Mouse (Mus musculus) gastrocnemius, postnatal 36 days (tissue): ENCODE measurements around the gene Vmn1r233. TPM values are rescaled to one million over a fixed set of nuclear protein-coding genes. Genes with fewer than 3 reads are reported as not detected.

Experiments used
- DNase-seq, 2 experiments: peaks; one replicate each; pipeline ENCODE4 v3.0.0; 2022
- intact Hi-C: fragments of 180-260 bp; cut with DNase I; formaldehyde crosslinking; loops from one replicate; pipeline ENCODE4 v1.15.1; 2025
- long read RNA-seq, 2 experiments: library from polyadenylated mRNA; stranded (forward); transcript quantifications; one replicate each; pipeline ENCODE4 v2.0.0; 2021
- total RNA-seq, 2 experiments: library from RNA; stranded (reverse); gene quantifications; 2 replicates each; pipeline ENCODE4 v1.2.3; 2021

Vmn1r233 gene
- total RNA-seq: not detected
- long read RNA-seq, experiment 1: 0 reads
- long read RNA-seq, experiment 2: 0 reads

DNA sequence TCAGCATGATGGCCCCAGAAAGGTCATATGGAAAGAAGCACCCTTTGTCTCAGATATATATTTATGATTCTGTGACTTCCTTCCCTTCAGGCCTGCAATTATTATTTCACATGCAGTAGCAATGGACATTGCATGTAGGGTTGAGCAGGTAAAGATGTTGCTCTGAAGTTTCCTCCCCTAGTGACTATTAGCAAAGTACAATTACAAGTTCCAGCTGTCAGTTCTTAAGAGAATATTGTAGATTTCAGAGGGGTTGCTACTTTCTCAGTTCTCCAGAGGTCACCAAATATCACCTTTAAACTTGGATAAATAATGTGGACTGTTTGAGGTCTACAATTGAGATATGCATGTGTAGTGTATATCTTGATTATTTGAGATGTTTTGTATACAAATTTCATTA, at the start of gene Vmn1r233:
Gene Vmn1r233, minus strand, starts transcription at position 101 of the 400 bp plus-strand sequence.
- no peak for DNase-seq
- intact Hi-C loops: no loop called here

DNA sequence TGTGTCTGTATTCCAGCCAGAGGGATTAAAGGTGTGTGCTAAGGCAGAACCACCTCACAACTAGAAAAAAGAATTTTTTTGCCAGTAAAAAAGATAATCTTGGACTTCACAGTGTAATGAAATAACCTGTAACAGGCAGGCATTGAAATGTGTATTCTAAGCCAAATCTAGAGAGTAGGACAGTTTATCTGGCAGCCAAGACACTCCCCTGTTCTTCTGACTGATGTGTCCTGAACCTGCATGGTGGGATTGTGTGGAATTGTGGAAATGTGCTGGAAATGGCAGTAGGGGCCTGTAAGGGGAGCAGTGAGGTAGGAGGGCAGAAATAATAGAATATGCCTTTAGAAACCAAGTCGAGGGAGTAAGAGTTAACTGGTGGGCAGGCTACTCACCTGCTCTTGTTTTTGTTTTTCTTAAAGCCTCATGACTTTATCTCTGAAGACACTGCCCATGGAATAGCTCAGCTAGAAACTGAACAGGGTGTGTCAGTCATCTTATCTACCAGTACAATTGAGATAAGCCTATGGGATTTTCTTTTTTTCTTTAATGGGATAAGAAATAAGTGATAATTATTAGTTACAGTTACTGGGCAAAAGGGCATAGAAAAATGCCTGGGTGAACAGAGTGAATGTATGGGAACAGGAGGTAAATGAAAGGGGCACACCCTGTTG, 22.3 kb upstream of the Vmn1r233 start:
- intact Hi-C loops: no loop called here

GRCm38 (mm10) chr17:21009726-21010125, 13.5 kb upstream of the Vmn1r233 start:
- DNase-seq: no peak
- intact Hi-C loops: loop anchor here (5.0 kb wide), 1 partner anchor 42 kb away; no protein-coding TSS in a partner anchor

More for the DNA sequence above, 22.3 kb upstream of the Vmn1r233 start:
- no peak for DNase-seq

- intact Hi-C loops: loop anchor here (5.0 kb wide), 1 partner anchor 41 kb away; no protein-coding TSS in a partner anchor
- peak; percentile 69 to 71 for DNase-seq
Measured at GRCm38 (mm10) chr17:21008382-21009331, 12.4 kb upstream of the Vmn1r233 start, which contains the start of gene Zfp160. TSS of gene Zfp160 (plus strand) at chr17:21008903.

DNA sequence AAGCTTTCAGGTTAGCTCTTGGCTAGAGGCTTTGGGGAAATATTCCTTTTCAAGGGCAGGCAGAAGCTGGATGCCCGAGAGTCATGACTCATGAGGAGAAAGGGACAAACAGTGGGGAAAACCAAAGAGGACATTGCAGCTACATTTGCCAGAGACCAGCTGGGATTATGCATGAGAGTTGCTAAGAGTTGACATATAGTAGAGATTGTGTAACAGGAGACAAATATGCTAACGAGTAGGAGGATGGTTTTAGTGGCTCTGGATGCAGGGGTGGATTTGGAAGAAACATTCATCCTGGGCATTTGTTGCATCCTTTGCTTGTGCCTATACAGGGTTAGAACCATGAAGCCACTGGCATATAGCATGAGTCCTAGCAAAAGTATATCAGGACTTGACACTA, 2.5 kb downstream of the Vmn1r233 start:
- intact Hi-C loops: no loop called here

DNA sequence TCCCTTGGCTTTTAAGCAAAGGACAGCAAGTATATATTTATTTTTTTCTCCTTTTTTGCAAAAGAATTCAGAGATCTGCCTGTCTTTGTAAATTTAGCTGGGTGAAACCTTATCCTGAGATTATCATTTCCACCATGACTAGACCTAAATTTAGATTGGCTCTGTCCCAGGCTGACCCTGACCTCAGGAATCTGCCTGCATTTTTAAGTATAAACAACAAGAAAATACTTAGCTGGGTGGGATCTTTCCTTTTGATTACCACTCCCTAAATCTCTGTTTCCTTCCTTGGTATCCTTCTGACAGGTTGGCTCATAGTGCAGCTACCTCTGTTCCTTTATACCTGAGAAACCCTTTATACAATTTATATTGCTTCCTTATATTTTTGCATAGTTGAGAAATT, 29.6 kb downstream of the Vmn1r233 start:
- intact Hi-C loops: loop anchor here (5.0 kb wide), 1 partner anchor 41 kb away; the partner anchor contains the start of gene Zfp160

More for the DNA sequence above, 2.5 kb downstream of the Vmn1r233 start:
- no peak for DNase-seq

DNA sequence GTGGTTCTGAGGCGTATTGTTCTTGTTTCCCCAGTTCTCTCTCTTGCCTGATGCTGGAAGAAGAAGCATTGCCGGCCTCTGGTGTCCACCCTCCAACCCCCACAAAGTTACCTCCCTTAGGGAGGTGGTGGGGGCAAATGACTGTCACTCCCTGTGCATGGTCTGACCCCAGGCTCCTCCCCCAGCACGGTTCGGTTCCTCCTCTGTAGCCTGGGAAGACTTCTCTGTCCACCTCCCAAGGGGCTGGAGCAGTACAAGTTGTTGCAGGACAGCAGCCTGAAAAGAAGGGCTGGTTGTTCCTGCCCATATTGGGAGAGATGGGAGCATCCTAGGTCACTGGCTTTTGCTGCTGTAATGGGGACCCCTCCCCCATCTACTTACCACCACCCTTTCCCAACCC, 30.8 kb downstream of the Vmn1r233 start:
- intact Hi-C loops: loop anchor here (5.0 kb wide), 1 partner anchor 42 kb away; the partner anchor contains the start of gene Zfp160
- no peak for DNase-seq

More for the DNA sequence above, 29.6 kb downstream of the Vmn1r233 start:
- DNase-seq: no peak

DNA sequence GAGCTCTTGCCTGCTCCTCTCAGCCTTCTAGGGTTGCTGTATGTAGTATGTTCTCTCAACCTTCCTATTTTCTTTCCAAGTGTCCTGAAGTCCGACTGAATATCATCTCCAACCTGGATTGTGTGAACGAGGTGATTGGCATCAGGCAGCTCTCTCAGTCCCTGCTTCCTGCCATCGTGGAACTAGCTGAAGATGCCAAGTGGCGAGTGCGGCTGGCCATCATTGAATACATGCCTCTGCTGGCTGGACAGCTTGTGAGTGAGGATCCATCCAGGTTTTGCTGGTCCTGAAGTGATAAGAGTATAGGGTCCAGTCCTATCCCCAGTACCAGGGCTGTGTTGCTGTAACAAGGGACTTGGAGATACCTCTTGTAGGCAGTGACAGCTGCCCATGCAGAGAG, 35.9 kb downstream of the Vmn1r233 start:
- intact Hi-C loops: no loop called here
- no peak for DNase-seq

DNA sequence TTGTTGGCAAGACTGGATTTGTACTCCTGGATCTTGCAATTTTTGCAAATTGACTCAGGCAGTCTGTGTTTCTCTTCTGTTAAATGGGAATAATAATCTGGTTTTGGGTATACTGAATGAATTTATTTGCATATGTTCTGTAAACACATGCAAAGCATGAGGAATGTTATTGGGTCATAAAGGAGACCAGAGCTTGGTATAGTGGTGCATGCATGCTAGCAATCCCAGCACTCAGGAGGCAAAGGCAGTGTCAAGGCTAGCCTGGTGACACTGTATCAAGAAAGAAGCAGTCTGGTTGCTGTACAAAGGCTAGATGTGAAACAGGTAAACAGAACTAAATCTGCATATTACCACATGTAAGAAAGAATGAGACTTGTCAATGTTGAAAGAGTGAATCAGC, 49.6 kb downstream of the Vmn1r233 start:
- intact Hi-C loops: no loop called here
- DNase-seq: no peak

- intact Hi-C loops: no loop called here
- no peak for DNase-seq
Measured at GRCm38 (mm10) chr17:20946026-20946565, 50.2 kb downstream of the Vmn1r233 start.

DNA sequence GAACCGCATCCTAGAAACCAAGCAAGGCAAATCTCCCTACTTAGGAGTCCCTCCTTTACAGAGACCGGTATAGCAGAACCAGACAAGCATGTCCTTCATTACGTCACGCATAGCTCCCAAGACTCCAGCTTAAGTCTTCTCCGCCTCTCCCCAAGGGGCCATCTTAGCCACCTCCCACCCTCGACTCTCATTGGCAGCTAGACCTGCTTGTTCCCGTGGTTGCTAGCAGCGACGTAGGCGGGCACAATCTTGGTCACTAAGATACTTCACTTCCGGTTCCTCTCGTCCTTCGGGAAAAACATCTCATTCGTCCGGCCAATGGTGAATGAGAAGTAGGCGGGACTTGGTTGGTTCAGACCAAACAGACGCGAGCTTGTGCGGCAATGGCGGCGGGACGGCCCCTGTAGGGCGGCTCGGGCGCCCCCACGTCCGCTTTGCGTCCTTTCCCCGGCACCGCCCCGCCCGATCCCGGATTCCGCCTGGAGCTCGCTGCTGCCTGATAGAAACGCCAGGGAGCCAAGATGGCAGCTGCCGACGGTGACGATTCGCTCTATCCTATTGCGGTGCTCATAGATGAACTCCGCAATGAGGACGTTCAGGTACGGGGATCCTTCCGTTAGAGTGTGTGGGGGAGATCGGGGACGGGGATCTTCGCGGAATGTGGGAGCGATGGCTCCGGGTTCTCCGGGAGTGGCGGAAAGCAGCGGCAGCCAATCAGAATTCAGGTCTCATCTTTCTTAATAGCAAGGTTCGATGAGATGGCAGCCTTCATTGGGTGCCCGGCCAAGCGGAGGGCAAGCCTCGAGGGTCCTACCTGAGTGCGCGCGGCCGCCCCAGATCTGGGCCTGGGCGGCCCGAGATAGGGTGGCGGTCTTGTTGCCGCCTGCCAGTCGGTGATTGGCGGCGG, 51.0 kb downstream of the Vmn1r233 start, which contains the start of gene Ppp2r1a:
Gene Ppp2r1a, plus strand, starts transcription at position 327 of the 907 bp plus-strand sequence.
- intact Hi-C loops: no loop called here
- peak; percentile 95 to 99 for DNase-seq

GRCm38 (mm10) chr17:20944226-20944625, 52.0 kb downstream of the Vmn1r233 start:
- intact Hi-C loops: no loop called here
- no peak for DNase-seq

Other genes with a start within 250 kb of the Vmn1r233 start
- not detected for gene Vmn1r228, start 210.3 kb downstream of the Vmn1r233 start, total RNA-seq
- gene Vmn1r229, start 184.9 kb downstream of the Vmn1r233 start, total RNA-seq: not detected
- gene Vmn1r230, start 156.0 kb downstream of the Vmn1r233 start, total RNA-seq: not detected
- gene Vmn1r231, start 91.4 kb downstream of the Vmn1r233 start, total RNA-seq: not detected
- not detected for gene Vmn1r232, start 76.8 kb downstream of the Vmn1r233 start, total RNA-seq
- 10 to 100 TPM; 85.5 to 94.7 TPM for gene Ppp2r1a, start 51.2 kb downstream of the Vmn1r233 start, total RNA-seq
- 1 to 10 TPM; 4.2 to 5.1 TPM for gene Zfp160, start 12.4 kb upstream of the Vmn1r233 start, total RNA-seq
- gene Vmn1r234, start 229.6 kb upstream of the Vmn1r233 start, total RNA-seq: not detected